Comparison of ENCODE assay signal across 12 mouse cellular contexts in the genomic region with DNA sequence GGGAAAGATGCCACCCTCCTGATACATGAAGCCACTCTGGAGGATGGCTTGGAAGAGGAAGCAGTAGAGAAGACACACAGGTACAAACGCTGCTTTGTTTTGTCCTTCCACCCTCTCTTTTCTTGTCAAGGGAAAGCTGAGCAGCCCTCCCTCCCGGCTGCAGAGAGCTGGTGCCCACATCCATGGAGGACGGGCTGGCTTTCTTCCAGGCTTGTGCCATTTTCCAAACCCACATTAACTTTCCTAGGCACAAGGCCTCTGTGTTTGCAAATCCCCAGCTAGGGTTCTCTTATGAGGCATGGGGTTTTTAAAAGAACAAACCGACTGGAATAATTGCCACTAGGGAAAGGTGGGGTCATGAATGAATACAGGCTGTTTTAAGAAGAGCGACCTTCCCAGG.
"Had no signal": no experiment of that assay in that cellular context is flagged by ENCODE, and none has a peak within 500 bp of the region (broad histone marks: within the 10 kb centered on the region; RNA-seq: fewer than 3 reads in every experiment).

No protein-coding gene starts in this region.

- DNase-seq: lung, adult 18-20 months; lung, embryonic 14.5 days; lung, postnatal 10 days; lung, postnatal 4 days; midbrain, embryonic 14.5 days; retina, postnatal 1 day; right cerebral cortex, postnatal 25 days; spleen, adult 18-20 months; thymus, adult 18-20 months; thymus, postnatal 14 days; thymus, postnatal 36 days had no signal

- ATAC-seq: midbrain, embryonic 16.5 days had no signal
